Mouse (Mus musculus): ENCODE measurements around the gene Nt5m. TPM values are rescaled to one million over a fixed set of nuclear protein-coding genes. Genes with fewer than 3 reads are reported as not detected.

The Nt5m gene
- total RNA-seq (2017), result 7.0 to 8.1 TPM (median 7.1 TPM) in 3 replicates

GRCm38 (mm10) chr11:59839008-59839458, at the start of gene Nt5m:
Gene Nt5m, plus strand, starts transcription at chr11:59839447.
- ATAC-seq (replicated peaks; ENCODE audit: insufficient number of reproducible peaks, low FRiP score, low TSS enrichment, poor library complexity, severe bottlenecking), result peak; percentile 92

GRCm38 (mm10) chr11:59793390-59793789, 45.9 kb upstream of the Nt5m start:
- ATAC-seq (replicated peaks; ENCODE audit: insufficient number of reproducible peaks, low FRiP score, low TSS enrichment, poor library complexity, severe bottlenecking), result no peak

- ATAC-seq (replicated peaks; ENCODE audit: insufficient number of reproducible peaks, low FRiP score, low TSS enrichment, poor library complexity, severe bottlenecking), result no peak
Measured at GRCm38 (mm10) chr11:59800412-59800811, 38.8 kb upstream of the Nt5m start.

GRCm38 (mm10) chr11:59801881-59802280, 37.4 kb upstream of the Nt5m start:
- no peak for ATAC-seq (replicated peaks; ENCODE audit: insufficient number of reproducible peaks, low FRiP score, low TSS enrichment, poor library complexity, severe bottlenecking)

- no peak for ATAC-seq (replicated peaks; ENCODE audit: insufficient number of reproducible peaks, low FRiP score, low TSS enrichment, poor library complexity, severe bottlenecking)
Measured at GRCm38 (mm10) chr11:59803516-59803915, 35.7 kb upstream of the Nt5m start.

- no peak for ATAC-seq (replicated peaks; ENCODE audit: insufficient number of reproducible peaks, low FRiP score, low TSS enrichment, poor library complexity, severe bottlenecking)
Measured at GRCm38 (mm10) chr11:59804409-59805110, 34.7 kb upstream of the Nt5m start.

GRCm38 (mm10) chr11:59805256-59805655, 34.0 kb upstream of the Nt5m start:
- no peak for ATAC-seq (replicated peaks; ENCODE audit: insufficient number of reproducible peaks, low FRiP score, low TSS enrichment, poor library complexity, severe bottlenecking)

- ATAC-seq (replicated peaks; ENCODE audit: insufficient number of reproducible peaks, low FRiP score, low TSS enrichment, poor library complexity, severe bottlenecking), result no peak
Measured at GRCm38 (mm10) chr11:59805656-59806055, 33.6 kb upstream of the Nt5m start.

GRCm38 (mm10) chr11:59808170-59808960, 30.9 kb upstream of the Nt5m start:
- no peak for ATAC-seq (replicated peaks; ENCODE audit: insufficient number of reproducible peaks, low FRiP score, low TSS enrichment, poor library complexity, severe bottlenecking)

- ATAC-seq (replicated peaks; ENCODE audit: insufficient number of reproducible peaks, low FRiP score, low TSS enrichment, poor library complexity, severe bottlenecking), result peak; percentile 61
Measured at GRCm38 (mm10) chr11:59809071-59809669, 30.1 kb upstream of the Nt5m start.

GRCm38 (mm10) chr11:59809670-59810474, 29.4 kb upstream of the Nt5m start, which contains the start of gene Flcn:
Gene Flcn, minus strand, starts transcription at chr11:59810016.
- ATAC-seq (replicated peaks; ENCODE audit: insufficient number of reproducible peaks, low FRiP score, low TSS enrichment, poor library complexity, severe bottlenecking), result peak; percentile 79

GRCm38 (mm10) chr11:59810480-59811158, 28.6 kb upstream of the Nt5m start:
- no peak for ATAC-seq (replicated peaks; ENCODE audit: insufficient number of reproducible peaks, low FRiP score, low TSS enrichment, poor library complexity, severe bottlenecking)

- ATAC-seq (replicated peaks; ENCODE audit: insufficient number of reproducible peaks, low FRiP score, low TSS enrichment, poor library complexity, severe bottlenecking), result no peak
Measured at GRCm38 (mm10) chr11:59811211-59811610, 28.0 kb upstream of the Nt5m start.

GRCm38 (mm10) chr11:59813276-59813675, 26.0 kb upstream of the Nt5m start:
- ATAC-seq (replicated peaks; ENCODE audit: insufficient number of reproducible peaks, low FRiP score, low TSS enrichment, poor library complexity, severe bottlenecking), result no peak

- ATAC-seq (replicated peaks; ENCODE audit: insufficient number of reproducible peaks, low FRiP score, low TSS enrichment, poor library complexity, severe bottlenecking), result no peak
Measured at GRCm38 (mm10) chr11:59814311-59814710, 24.9 kb upstream of the Nt5m start.

- no peak for ATAC-seq (replicated peaks; ENCODE audit: insufficient number of reproducible peaks, low FRiP score, low TSS enrichment, poor library complexity, severe bottlenecking)
Measured at GRCm38 (mm10) chr11:59814936-59815335, 24.3 kb upstream of the Nt5m start.

- ATAC-seq (replicated peaks; ENCODE audit: insufficient number of reproducible peaks, low FRiP score, low TSS enrichment, poor library complexity, severe bottlenecking), result no peak
Measured at GRCm38 (mm10) chr11:59815482-59816065, 23.7 kb upstream of the Nt5m start.

GRCm38 (mm10) chr11:59817916-59818315, 21.3 kb upstream of the Nt5m start:
- ATAC-seq (replicated peaks; ENCODE audit: insufficient number of reproducible peaks, low FRiP score, low TSS enrichment, poor library complexity, severe bottlenecking), result no peak
